Mouse (Mus musculus) neural tube, embryonic 12.5 days (tissue): ENCODE measurements around the gene Arhgef28. TPM values are rescaled to one million over a fixed set of nuclear protein-coding genes. Genes with fewer than 3 reads are reported as not detected.
"Not testable (repeated sequence)": the region's sequence is repeated elsewhere in the genome, so short reads cannot be mapped to it uniquely, and the experiment has no call there.

ENCODE experiments used
- ATAC-seq: fragments of 200-750 bp; cut with Nextera tagmentation; 2 replicates; pipeline ENCODE4 v1.8.0; 2017; ENCODE audit warnings: low read depth, mild to moderate bottlenecking, moderate TSS enrichment, moderate library complexity; ENCODE audit not compliant: low FRiP score
- H3K27ac ChIP-seq: fragments of 300-500 bp; sonication (generic); 2 replicates; pipeline ENCODE4 v1.5.1; 2016
- H3K27me3 ChIP-seq: fragments of 300-500 bp; sonication (generic); replicated peaks from 2 replicates; pipeline ENCODE4 v1.6.1; 2016; ENCODE audit warnings: mild to moderate bottlenecking
- H3K36me3 ChIP-seq: fragments of 300-500 bp; sonication (generic); 2 replicates; pipeline ENCODE4 v1.6.1; 2016; ENCODE audit warnings: mild to moderate bottlenecking
- H3K4me1 ChIP-seq: fragments of 300-500 bp; sonication (generic); 2 replicates; pipeline ENCODE4 v1.6.1; 2016
- H3K4me2 ChIP-seq: fragments of 300-500 bp; sonication (generic); replicated peaks from 2 replicates; pipeline ENCODE4 v1.6.1; 2016; ENCODE audit warnings: mild to moderate bottlenecking
- H3K4me3 ChIP-seq: fragments of 300-500 bp; sonication (generic); 2 replicates; pipeline ENCODE4 v1.5.1; 2016
- H3K9ac ChIP-seq: fragments of 300-500 bp; sonication (generic); 2 replicates; pipeline ENCODE4 v1.6.1; 2016; ENCODE audit warnings: mild to moderate bottlenecking
- H3K9me3 ChIP-seq: fragments of 300-500 bp; sonication (generic); 2 replicates; pipeline ENCODE4 v1.6.1; 2016; ENCODE audit warnings: mild to moderate bottlenecking
- WGBS: fragments of 180-500 bp; shearing (Covaris S2); methylation state at CpG from one replicate; pipeline ENCODE4 v1.1.7; 2016; 5-methylcytosine and 5-hydroxymethylcytosine counted together
- polyA plus RNA-seq: library from polyadenylated mRNA; unstranded; fragments of >200 nt; fragmentation: Nextera tagmentation; extraction: Ambion mirVana; gene quantifications from 2 replicates; pipeline ENCODE4 v1.2.1, GENCODE M21; 2016

The Arhgef28 gene
- polyA plus RNA-seq, 1 experiment from 2014 or later: 11.7 TPM

DNA sequence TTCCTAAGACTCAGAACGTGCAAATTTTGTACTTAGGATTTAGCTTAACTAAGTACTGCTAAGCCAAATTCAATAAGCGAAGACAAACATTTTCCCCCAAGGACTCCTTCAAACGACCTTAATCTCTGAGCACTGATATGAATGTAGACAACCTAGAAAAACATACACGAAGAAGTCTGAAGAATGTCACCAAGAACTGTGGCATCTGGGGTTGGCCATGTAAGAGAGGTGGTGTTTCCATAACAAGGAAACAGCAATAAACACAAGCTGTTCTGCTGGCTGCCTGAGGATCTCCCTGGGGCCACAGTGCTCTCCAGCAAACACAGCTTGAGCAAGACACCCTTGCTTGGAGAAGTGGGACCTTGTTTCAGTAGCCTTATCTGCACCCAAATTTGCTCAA, 87.9 kb downstream of the Arhgef28 start:
- Histone ChIP-seq H3K27ac (no peak overlapping the region), H3K9ac (no peak overlapping the region), H3K4me3 (no peak overlapping the region), H3K27me3 (no peaks in the 10 kb centered on the region), H3K36me3 (no peaks in the 10 kb centered on the region), H3K9me3 (no peaks in the 10 kb centered on the region), H3K4me2 (no peak overlapping the region), H3K4me1 (no peaks in the 10 kb centered on the region)
- no peak for ATAC-seq
- WGBS: 78% methylated on average over 4 of the region's 4 CpGs

DNA sequence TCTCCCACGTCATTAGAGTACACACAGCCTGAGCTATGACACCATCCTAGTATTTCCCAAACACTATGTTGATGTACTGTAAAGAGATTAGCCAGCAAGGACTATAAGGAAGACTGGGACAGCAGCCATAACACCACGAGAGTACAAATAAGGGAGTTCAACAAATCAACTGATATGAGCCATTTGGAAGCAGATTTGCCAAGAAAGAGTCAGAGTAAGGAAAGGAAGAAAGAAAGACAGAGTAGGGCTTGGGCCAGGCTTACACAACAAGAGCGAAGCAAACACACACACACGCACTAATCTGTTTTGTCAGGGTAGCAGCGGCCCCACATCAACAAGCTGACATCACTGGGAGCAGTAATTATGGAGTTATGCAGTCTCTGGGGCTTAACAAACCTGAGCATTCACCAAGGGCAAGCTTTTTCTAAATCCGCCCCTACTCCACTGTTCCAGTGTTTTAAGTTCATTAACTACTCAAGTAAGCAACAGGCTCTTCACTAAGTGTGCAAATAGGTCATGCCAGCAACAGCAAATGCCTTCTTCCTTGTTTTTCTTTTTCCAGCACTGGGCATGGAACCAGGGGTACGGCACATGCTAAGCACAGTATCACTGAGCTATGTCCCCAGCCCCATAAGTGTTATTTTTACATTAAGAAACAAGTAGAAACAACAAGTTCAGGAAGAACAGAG, 88.5 kb downstream of the Arhgef28 start:
- no peak overlapping the region for H3K4me3 ChIP-seq
- no peaks in the 10 kb centered on the region for H3K9me3 ChIP-seq
- WGBS: 91% methylated on average over 7 of the region's 7 CpGs
- no peaks in the 10 kb centered on the region for H3K36me3 ChIP-seq
- no peaks in the 10 kb centered on the region for H3K27me3 ChIP-seq
- no peak for ATAC-seq
- H3K9ac ChIP-seq: no peak overlapping the region
- H3K4me1 ChIP-seq: no peaks in the 10 kb centered on the region
- H3K4me2 ChIP-seq: no peak overlapping the region
- H3K27ac ChIP-seq: no peak overlapping the region

DNA sequence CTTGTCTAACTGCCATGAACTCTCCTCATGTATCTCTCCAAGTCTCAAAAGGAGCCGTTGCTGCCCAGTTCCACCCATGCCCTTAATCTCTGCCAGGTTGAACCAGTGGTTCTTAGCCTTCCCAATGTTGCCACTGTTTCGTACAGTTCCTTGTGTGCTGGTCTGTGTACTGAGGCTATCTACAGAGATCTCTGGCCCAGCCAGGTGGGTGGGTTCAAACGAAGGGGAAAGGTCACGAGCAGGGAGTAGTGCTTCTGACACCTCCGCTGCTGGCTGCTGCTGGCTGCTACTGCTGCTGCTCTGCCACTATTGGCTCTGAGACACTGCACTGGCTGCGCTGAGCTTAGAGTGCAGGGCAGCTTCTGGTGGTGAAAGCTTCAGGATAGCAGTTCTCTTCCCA, 90.6 kb downstream of the Arhgef28 start:
- H3K27me3 ChIP-seq: no peaks in the 10 kb centered on the region
- 78% methylated on average over 6 of the region's 6 CpGs for WGBS
- H3K36me3 ChIP-seq: no peaks in the 10 kb centered on the region
- no peak for ATAC-seq
- no peak overlapping the region for H3K27ac ChIP-seq
- no peak overlapping the region for H3K4me3 ChIP-seq
- no peaks in the 10 kb centered on the region for H3K9me3 ChIP-seq
- H3K4me2 ChIP-seq: no peak overlapping the region
- no peaks in the 10 kb centered on the region for H3K4me1 ChIP-seq
- H3K9ac ChIP-seq: no peak overlapping the region

DNA sequence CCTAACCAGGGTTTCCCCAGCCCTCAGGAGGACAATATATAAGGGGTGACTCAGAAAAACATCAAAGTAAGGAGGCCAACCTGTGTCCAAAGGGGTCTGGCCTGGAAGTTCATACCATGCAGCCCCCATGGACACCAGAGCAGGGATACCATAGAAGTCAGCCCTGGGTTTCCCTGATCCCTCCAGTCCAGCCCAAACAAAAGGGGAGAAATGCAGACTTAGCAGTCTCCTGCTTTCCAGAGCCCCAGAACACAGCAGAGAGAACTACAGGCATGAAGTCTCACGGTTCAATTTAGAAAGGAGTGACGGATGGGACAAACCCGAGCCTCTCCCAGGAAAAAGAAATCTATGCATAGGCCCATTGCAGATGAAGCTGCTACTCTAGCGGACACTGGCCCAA, 91.2 kb downstream of the Arhgef28 start:
- Histone ChIP-seq H3K27me3 (no peaks in the 10 kb centered on the region), H3K27ac (no peak overlapping the region), H3K4me1 (no peaks in the 10 kb centered on the region), H3K36me3 (no peaks in the 10 kb centered on the region), H3K4me2 (no peak overlapping the region), H3K9me3 (no peaks in the 10 kb centered on the region), H3K9ac (no peak overlapping the region), H3K4me3 (no peak overlapping the region)
- 77% methylated on average over 4 of the region's 4 CpGs for WGBS
- ATAC-seq: no peak

DNA sequence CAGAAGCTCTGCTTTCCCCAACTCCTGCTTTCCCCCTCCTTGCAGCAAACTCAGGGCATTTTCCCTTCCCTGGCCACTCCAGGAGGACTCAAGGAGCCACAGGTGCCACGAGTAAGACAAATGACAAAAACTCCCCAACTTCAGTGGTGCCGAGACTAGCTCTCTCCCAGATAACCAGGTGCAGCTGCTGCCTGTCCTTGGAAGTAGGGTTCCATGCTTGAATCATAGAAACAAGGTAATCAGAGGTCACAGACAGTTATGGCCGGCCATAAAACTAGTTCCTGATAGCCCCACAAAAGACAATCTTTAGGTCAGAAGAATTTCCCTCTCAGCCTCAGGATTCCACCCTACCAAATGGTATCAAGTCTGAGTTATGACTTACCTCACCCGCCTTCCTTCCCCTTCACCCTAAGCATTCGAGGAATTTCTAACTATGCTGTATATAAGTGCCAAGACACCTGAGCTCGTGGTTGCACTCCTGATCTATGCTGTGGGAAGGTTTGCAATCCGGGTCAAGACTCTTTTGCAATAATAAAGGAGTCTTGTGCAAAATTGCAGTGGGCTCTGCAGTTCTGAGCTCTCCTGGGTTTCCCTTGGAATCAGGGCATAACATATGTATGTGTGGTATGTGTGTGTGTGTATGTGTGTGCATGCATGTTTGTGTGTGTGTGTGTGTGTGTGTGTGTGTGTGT, 93.3 kb downstream of the Arhgef28 start:
- 58% methylated on average over 7 of the region's 7 CpGs for WGBS
- Histone ChIP-seq H3K4me1 (no peaks in the 10 kb centered on the region), H3K27ac (no peak overlapping the region), H3K4me3 (no peak overlapping the region), H3K36me3 (no peaks in the 10 kb centered on the region), H3K9me3 (no peaks in the 10 kb centered on the region), H3K4me2 (no peak overlapping the region), H3K9ac (no peak overlapping the region), H3K27me3 (no peaks in the 10 kb centered on the region)
- no peak for ATAC-seq

DNA sequence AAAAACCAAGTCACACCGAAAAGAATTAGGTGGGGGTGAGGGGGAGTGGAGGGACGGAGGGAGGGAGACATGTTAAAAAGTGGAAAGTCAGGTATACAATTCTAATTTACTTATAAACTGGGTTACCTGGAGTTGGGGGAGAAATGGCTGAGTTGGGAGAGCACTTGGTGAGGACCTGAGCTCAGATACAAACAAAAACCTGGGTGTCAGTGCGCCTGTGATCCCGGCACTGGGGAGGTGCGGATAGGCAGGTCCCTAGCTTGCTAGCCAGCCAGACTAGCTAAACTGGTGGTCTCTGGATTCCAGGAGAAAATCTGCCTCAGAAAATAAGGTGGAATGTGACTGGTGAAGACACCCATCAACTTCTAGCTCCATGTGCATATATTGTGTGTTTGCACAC, 94.7 kb downstream of the Arhgef28 start:
- Histone ChIP-seq H3K27me3 (no peaks in the 10 kb centered on the region), H3K4me1 (no peaks in the 10 kb centered on the region), H3K27ac (no peak overlapping the region), H3K36me3 (no peaks in the 10 kb centered on the region), H3K4me3 (no peak overlapping the region), H3K9me3 (no peaks in the 10 kb centered on the region), H3K4me2 (no peak overlapping the region), H3K9ac (no peak overlapping the region)
- no peak for ATAC-seq
- WGBS: 88% methylated on average over 5 of the region's 5 CpGs

DNA sequence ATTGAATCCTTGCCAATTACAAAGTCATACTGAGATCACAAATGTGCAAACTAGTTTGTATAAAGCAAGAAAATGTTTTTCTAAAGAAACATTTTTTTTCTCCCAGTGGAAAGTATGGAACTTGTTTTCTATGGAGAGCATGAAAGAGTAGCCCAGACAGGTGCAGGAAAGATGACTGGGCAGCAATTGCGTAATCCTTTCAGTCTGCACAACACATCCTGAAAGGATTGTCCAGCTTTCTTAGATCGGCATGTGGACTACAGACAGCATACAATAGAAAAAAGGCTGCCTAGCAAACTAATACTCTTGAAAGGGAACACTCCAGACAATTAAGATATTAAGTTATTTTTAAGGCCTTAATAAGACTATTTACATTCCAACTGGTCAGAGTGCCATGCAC, 95.2 kb downstream of the Arhgef28 start:
- no peaks in the 10 kb centered on the region for H3K36me3 ChIP-seq
- WGBS: 81% methylated on average over 2 of the region's 2 CpGs
- ATAC-seq: no peak
- no peak overlapping the region for H3K27ac ChIP-seq
- no peaks in the 10 kb centered on the region for H3K9me3 ChIP-seq
- no peaks in the 10 kb centered on the region for H3K4me1 ChIP-seq
- H3K4me2 ChIP-seq: no peak overlapping the region
- H3K9ac ChIP-seq: no peak overlapping the region
- H3K27me3 ChIP-seq: no peaks in the 10 kb centered on the region
- H3K4me3 ChIP-seq: no peak overlapping the region

DNA sequence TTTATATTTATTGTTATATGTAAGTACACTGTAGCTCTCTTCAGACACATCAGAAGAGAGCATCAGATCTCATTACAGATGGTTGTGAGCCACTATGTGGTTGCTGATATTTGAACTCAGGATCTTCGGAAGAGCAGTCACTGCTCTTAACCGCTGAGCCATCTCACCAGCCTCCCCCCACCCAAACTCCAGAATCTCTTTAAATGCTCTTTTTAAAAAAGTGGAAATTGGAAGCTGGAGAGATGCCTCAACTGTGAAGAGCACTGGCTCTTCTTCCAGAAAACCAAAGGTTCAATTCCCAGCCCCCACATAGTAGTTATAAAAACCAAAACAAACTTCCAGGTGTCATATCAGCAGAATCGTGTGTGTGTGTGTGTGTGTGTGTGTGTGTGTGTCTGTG, 97.8 kb downstream of the Arhgef28 start:
- not testable (repeated sequence) for H3K4me3 ChIP-seq, H3K4me1 ChIP-seq, H3K27me3 ChIP-seq, ATAC-seq, H3K4me2 ChIP-seq, H3K9me3 ChIP-seq, H3K9ac ChIP-seq, H3K36me3 ChIP-seq, H3K27ac ChIP-seq
- 93% methylated on average over 3 of the region's 3 CpGs for WGBS

DNA sequence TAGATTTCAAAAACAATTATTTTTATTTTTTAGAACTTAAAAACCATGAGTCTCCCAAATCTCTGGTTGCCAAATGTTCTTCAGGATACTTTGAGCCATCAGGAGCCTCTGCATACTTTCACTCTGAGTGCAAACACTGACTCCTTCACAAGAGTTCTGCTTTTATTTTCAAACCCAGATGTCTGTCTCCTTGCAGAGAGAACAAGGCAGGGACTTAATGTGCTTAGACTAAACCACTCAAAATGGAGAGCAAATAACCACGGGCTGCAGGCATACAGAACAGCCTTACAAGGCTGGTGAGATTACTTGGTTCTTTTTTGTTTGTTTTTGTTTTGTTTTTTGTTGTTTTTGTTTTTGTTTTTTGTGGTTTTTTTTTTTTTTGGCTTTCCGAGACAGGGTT, 98.6 kb downstream of the Arhgef28 start:
- Histone ChIP-seq H3K9me3 (no peaks in the 10 kb centered on the region), H3K4me1 (no peaks in the 10 kb centered on the region), H3K27me3 (no peaks in the 10 kb centered on the region), H3K36me3 (no peaks in the 10 kb centered on the region), H3K4me3 (no peak overlapping the region), H3K4me2 (no peak overlapping the region), H3K9ac (no peak overlapping the region), H3K27ac (no peak overlapping the region)
- WGBS: 71% methylated on average over 2 of the region's 2 CpGs
- ATAC-seq: no peak

DNA sequence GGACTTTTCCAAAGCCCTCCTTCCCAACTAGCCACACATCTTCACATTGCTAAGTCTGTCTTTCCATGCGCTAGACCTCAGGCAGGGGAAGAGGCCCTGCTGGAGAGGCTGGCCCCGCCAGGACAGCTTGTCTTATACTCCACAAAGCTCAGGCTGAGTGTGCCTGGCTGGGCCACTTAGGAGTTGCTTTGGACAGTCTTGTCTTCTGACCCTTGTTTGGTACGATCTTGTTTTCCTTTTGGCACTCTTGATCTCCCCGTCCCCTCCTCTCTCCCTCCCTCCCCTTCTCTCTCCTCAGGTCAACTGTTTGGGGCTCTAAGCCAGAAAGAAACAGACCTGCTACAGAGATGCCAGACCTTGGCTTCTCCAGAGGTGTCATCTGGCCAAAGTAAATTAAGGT, 110.3 kb downstream of the Arhgef28 start:
- no peak overlapping the region for H3K4me3 ChIP-seq
- no peaks in the 10 kb centered on the region for H3K4me1 ChIP-seq
- no peak overlapping the region for H3K4me2 ChIP-seq
- H3K36me3 ChIP-seq: no peaks in the 10 kb centered on the region
- H3K9ac ChIP-seq: no peak overlapping the region
- no peak for ATAC-seq
- no peaks in the 10 kb centered on the region for H3K27me3 ChIP-seq
- H3K27ac ChIP-seq: no peak overlapping the region
- H3K9me3 ChIP-seq: no peaks in the 10 kb centered on the region
- WGBS: 76% methylated on average over 4 of the region's 4 CpGs

DNA sequence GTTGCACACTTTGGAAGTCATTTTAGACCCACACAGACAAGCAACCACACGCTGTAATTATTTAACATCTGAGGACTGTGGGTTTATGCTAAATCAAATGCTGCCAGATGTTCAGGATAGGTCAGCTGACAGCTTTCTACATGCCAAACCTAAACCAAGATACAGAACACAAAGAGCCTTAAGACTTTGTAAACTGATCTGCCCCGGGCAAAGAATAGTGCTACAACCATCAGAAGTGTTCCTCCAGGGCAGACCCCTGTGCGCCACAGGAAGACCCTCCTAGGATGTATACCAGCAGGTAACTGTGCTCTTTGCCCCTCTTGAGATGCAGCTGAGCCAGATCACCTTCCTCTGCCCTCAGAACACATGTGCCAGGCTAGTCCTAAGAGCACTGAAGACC, 111.9 kb downstream of the Arhgef28 start:
- Histone ChIP-seq H3K4me2 (no peak overlapping the region), H3K27ac (no peak overlapping the region), H3K4me1 (no peaks in the 10 kb centered on the region), H3K4me3 (no peak overlapping the region), H3K36me3 (no peaks in the 10 kb centered on the region), H3K9me3 (no peaks in the 10 kb centered on the region), H3K9ac (no peak overlapping the region), H3K27me3 (no peaks in the 10 kb centered on the region)
- WGBS: 77% methylated on average over 3 of the region's 3 CpGs
- no peak for ATAC-seq

DNA sequence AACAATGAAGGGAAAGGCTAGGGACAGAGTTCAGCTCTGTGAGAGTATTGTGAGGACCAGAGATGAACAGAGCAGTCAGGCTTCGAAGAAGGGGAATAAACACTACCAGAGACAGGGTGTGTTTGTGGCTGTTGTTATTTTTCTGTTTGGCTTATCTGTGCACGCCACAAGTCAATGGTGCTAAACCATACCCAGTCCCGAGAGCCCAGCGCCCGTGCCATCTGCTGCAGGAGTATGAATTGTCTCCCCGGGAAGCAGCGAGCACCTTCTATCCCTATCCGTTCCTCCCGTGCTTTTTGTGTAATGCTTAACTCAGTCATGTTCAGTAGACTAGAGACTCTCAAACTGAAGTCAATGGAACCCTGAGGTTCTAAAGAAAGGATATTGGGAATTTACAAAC, 112.8 kb downstream of the Arhgef28 start:
- H3K9me3 ChIP-seq: no peaks in the 10 kb centered on the region
- H3K27ac ChIP-seq: no peak overlapping the region
- WGBS: 80% methylated on average over 9 of the region's 9 CpGs
- H3K4me3 ChIP-seq: no peak overlapping the region
- ATAC-seq: no peak
- no peaks in the 10 kb centered on the region for H3K36me3 ChIP-seq
- H3K9ac ChIP-seq: no peak overlapping the region
- no peaks in the 10 kb centered on the region for H3K4me1 ChIP-seq
- H3K27me3 ChIP-seq: no peaks in the 10 kb centered on the region
- no peak overlapping the region for H3K4me2 ChIP-seq

DNA sequence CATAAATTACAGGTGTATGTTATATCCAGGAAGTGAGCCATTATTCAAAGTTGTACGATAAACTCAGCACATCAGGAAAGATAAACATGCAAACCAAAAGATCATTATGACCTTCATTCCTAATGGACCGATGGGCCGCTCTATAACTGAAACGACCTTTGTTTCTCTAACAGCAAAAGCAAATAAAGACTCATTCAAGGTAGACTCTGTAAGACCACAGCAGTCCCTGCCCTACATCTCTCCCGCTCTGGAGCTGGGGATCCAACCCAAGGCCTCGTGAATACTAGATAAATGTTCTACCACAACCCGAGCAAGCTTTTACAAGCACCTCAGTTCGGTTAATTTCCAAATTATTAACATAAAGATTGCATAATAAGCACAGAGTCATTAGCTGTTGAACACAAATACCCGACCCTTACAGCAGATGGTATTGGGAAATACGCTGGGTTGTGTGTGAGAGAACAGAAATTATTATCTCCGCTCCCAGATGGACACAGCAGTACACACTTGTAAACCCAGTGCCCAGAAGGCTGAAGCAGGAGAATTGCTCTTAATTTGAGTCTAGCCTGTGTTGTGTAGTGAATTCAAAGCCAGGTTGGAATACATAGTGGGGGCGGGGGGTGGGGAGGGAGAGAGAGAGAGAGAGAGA, 113.8 kb downstream of the Arhgef28 start:
- ATAC-seq: no peak

More for the DNA sequence above, 113.8 kb downstream of the Arhgef28 start:
- H3K4me2 ChIP-seq: no peak overlapping the region
- H3K9me3 ChIP-seq: no peaks in the 10 kb centered on the region
- H3K27me3 ChIP-seq: no peaks in the 10 kb centered on the region
- no peaks in the 10 kb centered on the region for H3K4me1 ChIP-seq
- WGBS: 87% methylated on average over 12 of the region's 12 CpGs
- H3K27ac ChIP-seq: no peak overlapping the region
- H3K9ac ChIP-seq: no peak overlapping the region
- no peak overlapping the region for H3K4me3 ChIP-seq
- H3K36me3 ChIP-seq: no peaks in the 10 kb centered on the region
